Mouse (Mus musculus) embryonic facial prominence, embryonic 12.5 days (tissue): ENCODE results near the gene Plxna2. TPM values are rescaled to one million over a fixed set of nuclear protein-coding genes. Genes with fewer than 3 reads are reported as not detected.

Experiments
- ATAC-seq: fragments of 200-750 bp; cut with Nextera tagmentation; 2 replicates; pipeline ENCODE4 v1.8.0; 2017; ENCODE audit not compliant: insufficient number of reproducible peaks, insufficient read depth, low FRiP score, low TSS enrichment
- H3K27ac ChIP-seq: fragments of 300-500 bp; sonication (generic); 2 replicates; pipeline ENCODE4 v1.5.1; 2016; ENCODE audit warnings: mild to moderate bottlenecking
- H3K27me3 ChIP-seq: fragments of 300-500 bp; sonication (generic); 2 replicates; pipeline ENCODE4 v1.6.1; 2016; ENCODE audit warnings: mild to moderate bottlenecking, moderate library complexity
- H3K36me3 ChIP-seq: fragments of 300-500 bp; sonication (generic); 2 replicates; pipeline ENCODE4 v1.6.1; 2016; ENCODE audit warnings: mild to moderate bottlenecking
- H3K4me1 ChIP-seq: fragments of 300-500 bp; sonication (generic); 2 replicates; pipeline ENCODE4 v1.6.1; 2016
- H3K4me2 ChIP-seq: fragments of 300-500 bp; sonication (generic); replicated peaks from 2 replicates; pipeline ENCODE4 v1.6.1; 2016; ENCODE audit warnings: mild to moderate bottlenecking, moderate library complexity
- H3K4me3 ChIP-seq: fragments of 300-500 bp; sonication (generic); 2 replicates; pipeline ENCODE4 v1.5.1; 2016; ENCODE audit warnings: mild to moderate bottlenecking
- H3K9ac ChIP-seq: fragments of 300-500 bp; sonication (generic); 2 replicates; pipeline ENCODE4 v1.6.1; 2016; ENCODE audit warnings: mild to moderate bottlenecking, moderate library complexity
- H3K9me3 ChIP-seq: fragments of 300-500 bp; sonication (generic); 2 replicates; pipeline ENCODE4 v1.6.1; 2016; ENCODE audit warnings: mild to moderate bottlenecking, moderate library complexity
- WGBS: fragments of 180-500 bp; shearing (Covaris S2); methylation state at CpG from one replicate; pipeline ENCODE4 v1.1.7; 2016; 5-methylcytosine and 5-hydroxymethylcytosine counted together
- polyA plus RNA-seq: library from polyadenylated mRNA; unstranded; fragments of >200 nt; fragmentation: Nextera tagmentation; extraction: Ambion mirVana; gene quantifications from 2 replicates; pipeline ENCODE4 v1.2.1, GENCODE M21; 2016

Gene Plxna2
- polyA plus RNA-seq, 1 experiment from 2014 or later, result 11.6 TPM

- H3K27ac ChIP-seq, result no peak overlapping the region
- WGBS, result 79% methylated on average over 1 of the region's 1 CpGs
- no peaks in the 10 kb centered on the region for H3K36me3 ChIP-seq
- peaks cover 22% of the 10 kb centered on the region for H3K4me1 ChIP-seq
- no peak overlapping the region for H3K4me3 ChIP-seq
- no peak overlapping the region for H3K4me2 ChIP-seq
- no peaks in the 10 kb centered on the region for H3K9me3 ChIP-seq
- H3K9ac ChIP-seq, result no peak overlapping the region
- no peaks in the 10 kb centered on the region for H3K27me3 ChIP-seq
- no peak for ATAC-seq
Measured at GRCm38 (mm10) chr1:194672525-194672894, 54.5 kb downstream of the Plxna2 start.

- no peaks in the 10 kb centered on the region for H3K36me3 ChIP-seq
- H3K9ac ChIP-seq, result no peak overlapping the region
- no peaks in the 10 kb centered on the region for H3K9me3 ChIP-seq
- H3K4me3 ChIP-seq, result no peak overlapping the region
- H3K27me3 ChIP-seq, result no peaks in the 10 kb centered on the region
- no peak for ATAC-seq
- H3K27ac ChIP-seq, result no peak overlapping the region
- H3K4me2 ChIP-seq, result no peak overlapping the region
- H3K4me1 ChIP-seq, result peaks cover 29% of the 10 kb centered on the region
Measured at GRCm38 (mm10) chr1:194673229-194673628, 55.2 kb downstream of the Plxna2 start.

- no peak overlapping the region for H3K27ac ChIP-seq
- no peaks in the 10 kb centered on the region for H3K27me3 ChIP-seq
- 85% methylated on average over 3 of the region's 3 CpGs for WGBS
- H3K4me3 ChIP-seq, result no peak overlapping the region
- ATAC-seq, result no peak
- H3K9me3 ChIP-seq, result no peaks in the 10 kb centered on the region
- H3K36me3 ChIP-seq, result no peaks in the 10 kb centered on the region
- no peak overlapping the region for H3K4me2 ChIP-seq
- peaks cover 36% of the 10 kb centered on the region for H3K4me1 ChIP-seq
- H3K9ac ChIP-seq, result no peak overlapping the region
Measured at GRCm38 (mm10) chr1:194675106-194675890, 57.3 kb downstream of the Plxna2 start.

- no peak for ATAC-seq
- Histone ChIP-seq H3K36me3 (no peaks in the 10 kb centered on the region), H3K4me1 (peaks cover 36% of the 10 kb centered on the region), H3K27ac (no peak overlapping the region), H3K9ac (no peak overlapping the region), H3K9me3 (no peaks in the 10 kb centered on the region), H3K27me3 (no peaks in the 10 kb centered on the region), H3K4me2 (no peak overlapping the region), H3K4me3 (no peak overlapping the region)
- 47% methylated on average over 2 of the region's 2 CpGs for WGBS
Measured at GRCm38 (mm10) chr1:194675891-194676200, 57.8 kb downstream of the Plxna2 start.

GRCm38 (mm10) chr1:194677878-194678277, 59.9 kb downstream of the Plxna2 start:
- H3K4me2 ChIP-seq, result no peak overlapping the region
- H3K36me3 ChIP-seq, result no peaks in the 10 kb centered on the region
- whole genome bisulfite sequencing, result 30% methylated on average over 3 of the region's 3 CpGs
- H3K9ac ChIP-seq, result no peak overlapping the region
- H3K4me1 ChIP-seq, result peaks cover 38% of the 10 kb centered on the region
- H3K27me3 ChIP-seq, result no peaks in the 10 kb centered on the region
- no peak for ATAC-seq
- H3K27ac ChIP-seq, result no peak overlapping the region
- H3K9me3 ChIP-seq, result no peaks in the 10 kb centered on the region
- no peak overlapping the region for H3K4me3 ChIP-seq

- no peak for ATAC-seq
Measured at GRCm38 (mm10) chr1:194679147-194679546, 61.1 kb downstream of the Plxna2 start.

GRCm38 (mm10) chr1:194680136-194680535, 62.1 kb downstream of the Plxna2 start:
- no peak overlapping the region for H3K4me2 ChIP-seq
- peaks cover 29% of the 10 kb centered on the region for H3K4me1 ChIP-seq
- H3K36me3 ChIP-seq, result no peaks in the 10 kb centered on the region
- no peak for ATAC-seq
- no peak overlapping the region for H3K27ac ChIP-seq
- H3K9ac ChIP-seq, result no peak overlapping the region
- 44% methylated on average over 2 of the region's 2 CpGs for WGBS
- H3K4me3 ChIP-seq, result no peak overlapping the region
- H3K27me3 ChIP-seq, result no peaks in the 10 kb centered on the region
- no peaks in the 10 kb centered on the region for H3K9me3 ChIP-seq

More at GRCm38 (mm10) chr1:194679147-194679546, 61.1 kb downstream of the Plxna2 start:
- Histone ChIP-seq H3K4me2 (no peak overlapping the region), H3K4me3 (no peak overlapping the region), H3K9ac (no peak overlapping the region), H3K27ac (no peak overlapping the region), H3K27me3 (no peaks in the 10 kb centered on the region), H3K36me3 (no peaks in the 10 kb centered on the region), H3K9me3 (no peaks in the 10 kb centered on the region), H3K4me1 (peaks cover 29% of the 10 kb centered on the region)

- no peaks in the 10 kb centered on the region for H3K9me3 ChIP-seq
- no peak overlapping the region for H3K27ac ChIP-seq
- H3K9ac ChIP-seq, result no peak overlapping the region
- H3K27me3 ChIP-seq, result no peaks in the 10 kb centered on the region
- H3K4me3 ChIP-seq, result no peak overlapping the region
- ATAC-seq, result no peak
- H3K4me2 ChIP-seq, result no peak overlapping the region
- H3K4me1 ChIP-seq, result peaks cover 21% of the 10 kb centered on the region
- H3K36me3 ChIP-seq, result no peaks in the 10 kb centered on the region
Measured at GRCm38 (mm10) chr1:194682021-194682420, 64.0 kb downstream of the Plxna2 start.

- no peak for ATAC-seq
Measured at GRCm38 (mm10) chr1:194683132-194683531, 65.1 kb downstream of the Plxna2 start.

GRCm38 (mm10) chr1:194685896-194686295, 67.9 kb downstream of the Plxna2 start:
- no peak overlapping the region for H3K9ac ChIP-seq
- no peak overlapping the region for H3K27ac ChIP-seq
- no peak overlapping the region for H3K4me3 ChIP-seq
- H3K9me3 ChIP-seq, result no peaks in the 10 kb centered on the region
- H3K4me2 ChIP-seq, result no peak overlapping the region
- H3K27me3 ChIP-seq, result no peaks in the 10 kb centered on the region
- no peak for ATAC-seq
- H3K36me3 ChIP-seq, result no peaks in the 10 kb centered on the region
- 70% methylated on average over 2 of the region's 2 CpGs for WGBS
- H3K4me1 ChIP-seq, result 0 out of 2 replicates have a peak, but pooled peaks cover 7% of the 10 kb centered on the region

More at GRCm38 (mm10) chr1:194683132-194683531, 65.1 kb downstream of the Plxna2 start:
- 72% methylated on average over 3 of the region's 3 CpGs for WGBS
- Histone ChIP-seq H3K4me3 (no peak overlapping the region), H3K36me3 (no peaks in the 10 kb centered on the region), H3K27me3 (no peaks in the 10 kb centered on the region), H3K9ac (no peak overlapping the region), H3K9me3 (no peaks in the 10 kb centered on the region), H3K4me1 (peaks cover 14% of the 10 kb centered on the region), H3K27ac (no peak overlapping the region), H3K4me2 (no peak overlapping the region)

GRCm38 (mm10) chr1:194687746-194688145, 69.7 kb downstream of the Plxna2 start:
- no peaks in the 10 kb centered on the region for H3K9me3 ChIP-seq
- H3K4me2 ChIP-seq, result no peak overlapping the region
- no peaks in the 10 kb centered on the region for H3K27me3 ChIP-seq
- H3K27ac ChIP-seq, result no peak overlapping the region
- WGBS, result 19% methylated on average over 1 of the region's 1 CpGs
- no peak for ATAC-seq
- H3K4me3 ChIP-seq, result no peak overlapping the region
- H3K36me3 ChIP-seq, result no peaks in the 10 kb centered on the region
- H3K9ac ChIP-seq, result no peak overlapping the region
- H3K4me1 ChIP-seq, result 0 out of 2 replicates have a peak, but pooled peaks cover 3% of the 10 kb centered on the region

- Histone ChIP-seq H3K36me3 (no peaks in the 10 kb centered on the region), H3K9ac (no peak overlapping the region), H3K4me3 (no peak overlapping the region), H3K4me2 (no peak overlapping the region), H3K27me3 (no peaks in the 10 kb centered on the region), H3K27ac (no peak overlapping the region), H3K4me1 (0 out of 2 replicates have a peak, but pooled peaks cover 3% of the 10 kb centered on the region), H3K9me3 (no peaks in the 10 kb centered on the region)
- no peak for ATAC-seq
- WGBS, result 57% methylated on average over 2 of the region's 2 CpGs
Measured at GRCm38 (mm10) chr1:194688161-194688560, 70.1 kb downstream of the Plxna2 start.
